In genomic region chr6:86786545-86786944, GRCm38 (mm10) we compare ENCODE assay signal across 25 mouse cellular contexts. TPM values are rescaled to one million over a fixed set of nuclear protein-coding genes. Genes with fewer than 3 reads are reported as not detected.
"Had no signal": no experiment of that assay in that cellular context is flagged by ENCODE, and none has a peak within 500 bp of the region (broad histone marks: within the 10 kb centered on the region; RNA-seq: fewer than 3 reads in every experiment).

No protein-coding gene starts in this region.

- H3K9ac ChIP-seq: embryonic facial prominence, embryonic 12.5 days; embryonic facial prominence, embryonic 13.5 days; embryonic facial prominence, embryonic 15.5 days; forebrain, embryonic 12.5 days; forebrain, embryonic 13.5 days; forebrain, embryonic 15.5 days; forebrain, postnatal 0 days had no signal

- H3K4me1 ChIP-seq: embryonic facial prominence, embryonic 12.5 days; embryonic facial prominence, embryonic 13.5 days; embryonic facial prominence, embryonic 15.5 days; forebrain, embryonic 10.5 days; forebrain, embryonic 12.5 days; forebrain, embryonic 13.5 days; forebrain, embryonic 15.5 days; heart, embryonic 10.5 days had no signal

- H3K27ac ChIP-seq: embryonic facial prominence, embryonic 10.5 days; embryonic facial prominence, embryonic 12.5 days; embryonic facial prominence, embryonic 13.5 days; embryonic facial prominence, embryonic 15.5 days; forebrain, embryonic 10.5 days; forebrain, embryonic 12.5 days; forebrain, embryonic 13.5 days; forebrain, embryonic 15.5 days; gastrocnemius, adult 2 months; heart, adult 2 months; heart, embryonic 10.5 days had no signal

- H3K36me3 ChIP-seq: embryonic facial prominence, embryonic 10.5 days; embryonic facial prominence, embryonic 12.5 days; embryonic facial prominence, embryonic 13.5 days; embryonic facial prominence, embryonic 15.5 days; forebrain, embryonic 10.5 days; forebrain, embryonic 12.5 days; forebrain, embryonic 15.5 days; heart, embryonic 10.5 days had no signal

- H3K27me3 ChIP-seq: embryonic facial prominence, embryonic 15.5 days; forebrain, embryonic 15.5 days had no signal

- H3K4me3 ChIP-seq: embryonic facial prominence, embryonic 10.5 days; embryonic facial prominence, embryonic 12.5 days; embryonic facial prominence, embryonic 13.5 days; embryonic facial prominence, embryonic 15.5 days; erythroblast, embryonic 14.5 days; forebrain, embryonic 10.5 days; forebrain, embryonic 12.5 days; forebrain, embryonic 13.5 days; forebrain, embryonic 15.5 days; gastrocnemius, adult 2 months; heart, adult 2 months; heart, embryonic 10.5 days had no signal

- H3K4me2 ChIP-seq: embryonic facial prominence, embryonic 12.5 days; embryonic facial prominence, embryonic 13.5 days; embryonic facial prominence, embryonic 15.5 days; forebrain, embryonic 12.5 days; forebrain, embryonic 13.5 days; forebrain, embryonic 15.5 days had no signal

- DNase-seq: cerebellum, adult 9-10 months; cerebellum, adult 9-11 months; cerebellum, postnatal 10 days; cerebellum, postnatal 14 days; cerebellum, postnatal 25 days; cerebellum, postnatal 36 days; embryo, embryonic 11 days; forebrain, postnatal 0 days; gastrocnemius, adult 2 months; gastrocnemius, postnatal 10 days; gastrocnemius, postnatal 14 days; gastrocnemius, postnatal 25 days; heart, adult 11 months; heart, adult 18-20 months; heart, adult 2 months had no signal

- H3K9me3 ChIP-seq: embryonic facial prominence, embryonic 10.5 days; embryonic facial prominence, embryonic 12.5 days; embryonic facial prominence, embryonic 13.5 days; embryonic facial prominence, embryonic 15.5 days; forebrain, embryonic 10.5 days; forebrain, embryonic 12.5 days; forebrain, embryonic 13.5 days; forebrain, embryonic 15.5 days; heart, embryonic 10.5 days had no signal

RNA-seq across cellular contexts. Expression of gene Anxa4, which starts 6.8 kb away (rescaled TPM):
- polyA plus RNA-seq: erythroblast, embryonic 14.5 days had no signal
